Mouse (Mus musculus) left cerebral cortex, postnatal 36 days (tissue): ENCODE data around the gene Zpld1. TPM values are rescaled to one million over a fixed set of nuclear protein-coding genes. Genes with fewer than 3 reads are reported as not detected.

Experiments
- DNase-seq, 2 experiments: peaks; one replicate each; pipeline ENCODE4 v3.0.0; 2021 to 2022; ENCODE audit warnings: low spot score in 2 of 2, mixed read lengths in 1 of 2
- intact Hi-C: fragments of 180-260 bp; cut with DNase I; formaldehyde crosslinking; loops from one replicate; pipeline ENCODE4 v1.15.1; 2025
- total RNA-seq, 2 experiments: library from RNA; stranded (reverse); gene quantifications; 2 replicates each; pipeline ENCODE4 v1.2.3; 2021

The Zpld1 gene
- under 1 TPM in 1 of 2 experiments, not detected in 1; 0.29 TPM for total RNA-seq

DNA sequence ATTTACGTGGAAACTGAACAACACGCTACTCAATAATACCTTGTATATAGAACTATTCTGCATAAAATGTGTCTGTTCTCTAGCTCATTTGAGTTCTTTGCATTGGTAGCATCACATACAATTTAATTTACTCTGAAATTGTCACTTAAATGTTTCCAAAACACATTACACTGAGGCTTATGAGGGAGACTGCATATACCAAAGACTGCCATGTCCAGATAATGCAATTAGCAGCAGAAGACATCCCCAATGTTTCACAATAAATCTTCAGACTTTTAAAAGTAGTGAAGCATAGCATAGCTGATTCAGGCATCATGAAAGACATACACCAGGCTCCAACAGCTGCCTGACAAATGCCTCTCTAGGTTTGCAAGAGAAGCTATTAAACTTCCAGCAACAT, at the start of gene Zpld1:
TSS of gene Zpld1 (minus strand) at position 101 of the 400 bp plus-strand sequence.
- intact Hi-C loops = no loop called here
- DNase-seq = no peak

DNA sequence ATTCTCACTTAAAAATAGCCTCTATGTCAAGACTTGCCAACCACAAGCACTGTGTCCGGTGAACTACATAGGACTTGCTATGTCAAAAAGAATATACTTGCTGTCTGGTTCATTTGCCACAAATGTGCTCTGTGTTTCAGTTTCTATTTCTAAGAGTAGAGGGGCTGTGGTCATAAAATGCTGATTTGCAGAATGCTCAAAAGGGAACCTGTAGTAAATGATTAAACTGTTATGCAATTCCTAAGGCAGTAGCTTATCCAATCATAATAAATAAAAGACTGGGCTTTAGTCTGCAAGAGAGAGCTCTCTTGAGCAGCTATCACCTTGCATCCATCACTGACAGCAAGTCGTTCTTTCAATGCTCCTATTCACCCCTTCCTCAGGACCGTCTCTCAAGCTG, 47.9 kb upstream of the Zpld1 start:
- intact Hi-C loops = no loop called here
- no peak for DNase-seq

DNA sequence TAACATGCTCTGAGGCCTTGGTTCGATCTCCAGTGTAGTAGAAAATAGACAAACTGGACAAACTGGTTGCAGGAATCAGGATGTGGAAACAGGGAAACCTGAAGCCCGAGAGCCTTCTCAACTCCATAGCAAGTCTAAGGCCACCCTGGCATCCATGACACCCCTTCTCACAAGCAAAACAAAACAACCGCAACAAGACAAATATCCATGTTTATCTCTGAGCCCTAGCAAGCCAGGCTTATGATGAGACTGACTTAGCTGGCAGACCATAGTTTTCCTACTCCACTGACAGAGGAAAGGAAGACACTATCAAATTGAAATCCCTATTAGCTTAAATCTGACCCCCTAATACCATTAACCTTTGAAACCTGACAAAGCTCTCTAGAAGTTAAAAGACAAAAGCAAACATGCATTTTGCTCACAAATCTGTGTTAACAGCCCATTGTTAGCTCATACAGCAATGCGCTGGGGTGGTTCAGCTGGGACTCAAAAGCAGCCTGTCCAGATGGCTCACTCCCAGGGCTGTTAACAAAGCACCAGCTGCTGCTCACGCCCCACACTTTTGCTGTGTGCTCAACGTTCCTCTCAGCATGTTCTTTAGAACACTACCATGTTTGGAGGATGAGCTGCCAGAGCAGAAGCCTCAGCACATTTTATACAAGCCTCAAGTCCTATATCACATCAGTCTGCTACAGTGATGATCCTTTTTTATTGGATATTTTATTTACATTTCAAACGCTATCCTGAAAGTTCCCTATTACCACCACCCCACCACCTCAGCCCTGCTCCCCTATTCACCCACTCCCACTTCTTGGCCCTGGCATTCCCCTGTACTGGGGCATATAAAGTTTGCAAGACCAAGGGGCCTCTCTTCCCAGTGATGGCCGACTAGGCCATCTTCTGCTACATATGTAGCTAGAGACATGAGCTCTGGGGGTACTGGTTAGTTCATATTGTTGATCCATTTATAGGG, 24.0 kb upstream of the Zpld1 start:
- intact Hi-C loops = no loop called here
- DNase-seq = peak; percentile 76 to 82

DNA sequence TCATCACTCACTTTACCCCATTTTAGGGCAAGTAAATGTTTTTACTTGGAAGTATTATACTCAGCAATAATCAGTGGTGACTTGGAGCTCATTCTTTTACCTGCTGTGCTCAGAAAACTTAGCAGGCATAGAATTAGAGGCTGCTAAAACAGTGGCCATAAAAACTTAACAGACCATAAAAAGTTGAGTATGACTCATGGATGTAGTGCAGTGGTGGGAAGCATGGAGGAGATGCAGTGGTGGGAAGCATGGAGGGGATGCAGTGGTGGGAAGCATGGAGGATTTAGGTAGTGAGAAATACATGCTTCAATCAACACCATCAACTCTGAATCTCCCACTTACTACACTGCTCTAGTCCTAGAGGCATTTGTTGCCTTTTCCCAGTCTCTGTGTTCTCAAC, 19.2 kb upstream of the Zpld1 start:
- intact Hi-C loops = no loop called here
- DNase-seq = no peak

DNA sequence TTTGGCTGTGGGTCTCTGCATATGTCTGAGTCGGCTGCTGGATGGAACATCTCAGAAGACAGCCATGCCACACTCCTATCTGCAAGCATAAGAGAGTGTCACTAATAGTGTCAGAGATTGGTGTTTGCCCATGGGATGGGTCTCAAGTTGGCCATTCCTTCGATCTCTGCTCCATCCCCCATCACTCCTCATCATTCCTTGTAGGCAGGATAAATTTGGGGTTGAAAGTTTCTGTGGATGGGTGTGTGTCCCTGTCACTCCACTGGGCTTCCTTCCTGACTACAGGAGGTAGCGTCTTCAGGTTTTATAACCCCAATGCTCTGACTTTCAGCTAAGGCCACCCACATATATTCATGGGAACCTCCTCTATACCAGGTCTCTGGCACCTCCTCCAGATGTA, 14.3 kb upstream of the Zpld1 start:
- intact Hi-C loops = no loop called here
- DNase-seq = no peak

DNA sequence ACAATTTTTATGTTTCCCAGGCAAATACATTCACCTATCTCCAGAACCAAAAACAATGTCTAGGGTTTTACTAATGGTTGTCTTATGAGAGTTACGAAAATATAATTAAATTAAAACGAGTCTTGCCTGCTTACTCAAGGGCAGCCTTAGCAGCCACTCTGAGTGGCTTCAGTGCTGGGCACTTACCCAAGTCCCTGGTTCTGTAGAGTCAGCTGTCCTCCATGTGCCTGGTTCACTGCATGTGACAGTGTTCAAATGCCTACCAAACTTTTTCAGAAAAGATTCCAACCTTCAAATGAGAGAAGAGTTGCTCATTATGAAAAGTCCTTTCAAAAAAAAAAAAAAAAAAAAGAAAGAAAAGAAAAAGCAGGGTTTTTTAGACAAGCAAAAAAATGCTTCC, 15.1 kb downstream of the Zpld1 start:
- no peak for DNase-seq
- intact Hi-C loops = no loop called here

DNA sequence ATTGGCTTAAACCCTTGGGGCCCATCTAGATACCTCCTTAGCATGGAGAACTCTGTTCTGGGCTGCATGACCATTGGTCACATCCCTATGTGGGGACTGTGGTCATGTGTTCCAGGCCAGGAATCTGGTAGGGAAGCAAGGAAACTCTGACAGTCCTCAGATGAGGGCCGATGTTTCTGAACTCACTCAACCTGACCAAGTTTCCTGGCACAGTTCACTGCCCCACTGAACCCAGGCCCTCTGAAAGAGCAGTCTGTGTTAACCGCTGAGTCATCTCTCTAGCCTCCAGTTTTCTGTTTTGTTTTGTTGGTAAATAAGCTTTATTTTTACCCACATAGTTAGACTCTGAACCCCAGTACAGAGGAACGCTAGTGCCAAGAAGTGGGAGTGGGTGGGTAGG, 20.3 kb downstream of the Zpld1 start:
- DNase-seq = no peak
- intact Hi-C loops = no loop called here

DNA sequence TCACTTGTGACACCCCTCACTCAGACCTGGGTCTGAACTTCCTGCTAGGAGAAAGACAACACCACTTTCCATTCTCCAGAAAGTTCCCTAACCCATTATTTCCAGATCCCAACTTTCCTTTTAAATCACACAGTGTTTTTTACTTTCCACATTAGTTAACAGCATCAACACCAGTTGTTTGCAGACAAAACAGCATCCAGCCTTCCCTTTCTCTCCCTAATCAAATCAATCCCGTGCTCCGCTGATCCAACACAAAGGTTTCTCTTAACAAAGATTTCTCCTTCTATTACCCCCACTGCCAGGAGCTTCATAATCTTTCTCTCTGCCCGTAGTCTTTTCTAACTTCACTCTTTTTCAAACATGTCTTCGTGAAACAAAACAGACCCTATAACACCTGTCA, 32.5 kb downstream of the Zpld1 start:
- intact Hi-C loops = no loop called here
- DNase-seq = no peak

DNA sequence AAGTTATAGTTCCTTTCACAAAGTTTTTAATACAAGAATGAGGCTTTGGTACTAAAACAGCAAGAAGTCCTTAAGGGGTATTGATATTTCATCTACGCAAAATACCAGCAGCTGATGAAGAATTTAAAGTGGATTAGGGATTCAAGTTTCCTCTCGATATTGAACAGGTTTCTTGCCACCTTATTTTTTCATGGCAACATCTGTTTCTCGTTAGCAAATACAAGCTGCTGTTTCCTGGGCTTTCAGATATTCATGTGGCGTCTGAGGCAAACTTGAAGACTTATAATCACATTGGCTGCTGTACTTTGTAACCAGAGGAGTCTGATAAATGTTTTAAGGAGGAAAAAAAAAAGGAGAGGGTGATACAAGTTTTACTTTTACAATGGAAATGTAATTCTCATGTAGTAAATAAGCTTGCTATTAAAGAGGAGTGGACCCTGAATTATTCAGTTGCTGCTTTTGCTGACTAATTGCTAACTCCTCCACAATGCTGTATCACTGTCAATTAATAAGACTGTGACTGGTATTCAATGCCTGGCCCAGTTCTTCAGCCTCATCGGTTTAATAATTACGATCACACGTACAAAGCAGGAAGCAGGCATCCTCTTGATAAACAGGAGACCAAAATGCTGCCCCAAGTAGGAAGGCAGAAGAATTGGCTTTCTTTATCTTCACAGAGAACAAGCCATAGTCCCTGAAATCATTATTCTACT, 36.8 kb downstream of the Zpld1 start:
- no peak for DNase-seq
- intact Hi-C loops = no loop called here

DNA sequence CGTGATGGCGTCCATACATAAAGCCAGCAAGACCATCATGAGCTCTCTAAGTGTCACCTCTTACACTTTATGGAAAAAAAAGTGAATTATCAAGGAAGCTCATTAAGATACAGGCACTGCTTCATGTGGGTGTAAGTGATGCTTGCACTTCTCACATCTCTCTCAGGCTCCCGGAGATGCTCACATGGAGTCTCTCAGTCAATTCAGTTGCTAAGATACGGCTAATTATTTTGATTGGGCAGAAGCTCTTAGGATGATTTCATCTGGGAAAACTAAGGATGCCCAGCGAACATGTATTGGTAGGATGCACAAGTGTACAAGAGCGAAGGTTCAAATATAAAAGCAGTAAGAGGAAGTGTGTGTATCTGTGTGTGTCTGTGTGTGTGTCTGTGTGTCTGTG, 38.1 kb downstream of the Zpld1 start:
- intact Hi-C loops = no loop called here
- peak in 1 of 2 experiments; percentile 10 for DNase-seq

DNA sequence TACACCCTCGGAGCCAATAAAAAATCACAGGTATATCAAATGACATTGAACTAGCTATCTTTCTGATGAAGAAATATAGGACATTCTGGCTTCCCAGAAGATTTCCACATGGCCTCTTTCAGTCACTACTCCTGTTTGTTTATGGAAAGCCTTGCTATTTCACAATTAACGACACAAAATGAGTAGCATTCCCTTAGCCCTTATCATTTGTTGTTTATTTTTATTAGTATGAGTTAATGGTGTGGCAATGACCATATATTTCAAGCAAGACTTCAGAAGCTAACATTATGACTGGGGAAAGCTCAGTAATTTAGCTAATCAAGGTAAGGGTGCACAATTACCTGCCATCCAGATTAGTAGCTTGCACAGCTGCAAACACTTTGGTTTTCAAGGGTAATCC, 56.8 kb downstream of the Zpld1 start:
- intact Hi-C loops = no loop called here

DNA sequence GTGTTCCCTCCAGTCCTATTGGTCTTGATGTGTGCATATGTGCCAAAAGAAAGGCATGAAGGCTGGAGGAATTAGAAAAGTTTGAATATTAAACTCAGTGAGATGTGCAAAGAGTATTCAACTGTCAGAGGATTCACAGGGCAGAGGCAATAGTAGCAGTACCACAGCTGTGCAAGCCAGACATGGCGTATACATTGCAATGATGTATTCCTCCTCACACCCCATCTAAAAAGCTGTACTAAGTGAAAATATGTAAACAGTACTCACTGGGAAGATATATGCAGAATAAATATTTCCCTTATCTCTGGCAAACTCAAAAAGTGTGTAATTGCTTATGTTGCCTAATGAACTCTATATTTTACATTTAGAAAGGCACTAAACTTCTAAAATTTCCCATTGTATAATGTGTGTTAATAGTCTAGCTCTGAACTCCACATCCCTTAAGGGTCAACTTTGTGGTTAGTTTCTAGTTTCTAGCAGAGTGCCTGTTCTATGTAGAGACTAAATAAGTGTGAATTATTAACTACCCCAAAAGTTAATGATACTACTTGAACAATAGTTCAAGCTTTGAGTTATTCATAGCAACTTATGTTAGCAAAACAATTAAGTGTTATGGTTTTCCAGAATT, 68.7 kb downstream of the Zpld1 start:
- no peak for DNase-seq
- intact Hi-C loops = no loop called here

More for the DNA sequence above, 56.8 kb downstream of the Zpld1 start:
- DNase-seq = no peak

DNA sequence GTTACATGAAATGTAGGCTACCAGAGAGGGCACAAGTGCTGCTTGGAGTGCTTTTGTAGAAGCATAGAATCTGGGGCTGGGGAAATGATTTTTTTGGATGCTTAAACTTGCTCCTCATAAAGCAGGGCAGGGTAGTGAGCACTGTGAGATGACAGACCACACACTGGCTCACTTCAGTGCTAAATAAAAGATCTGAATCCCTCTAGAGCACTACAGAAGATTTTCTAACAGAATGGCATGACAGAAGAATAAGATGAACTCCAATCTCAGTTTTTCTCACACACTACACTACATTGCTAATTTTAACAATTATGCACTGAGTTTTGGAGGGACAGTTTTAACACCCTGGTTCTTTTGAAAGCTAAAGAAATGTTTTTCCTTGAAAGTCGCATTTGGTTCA, 93.8 kb downstream of the Zpld1 start:
- intact Hi-C loops = no loop called here
- DNase-seq = no peak

DNA sequence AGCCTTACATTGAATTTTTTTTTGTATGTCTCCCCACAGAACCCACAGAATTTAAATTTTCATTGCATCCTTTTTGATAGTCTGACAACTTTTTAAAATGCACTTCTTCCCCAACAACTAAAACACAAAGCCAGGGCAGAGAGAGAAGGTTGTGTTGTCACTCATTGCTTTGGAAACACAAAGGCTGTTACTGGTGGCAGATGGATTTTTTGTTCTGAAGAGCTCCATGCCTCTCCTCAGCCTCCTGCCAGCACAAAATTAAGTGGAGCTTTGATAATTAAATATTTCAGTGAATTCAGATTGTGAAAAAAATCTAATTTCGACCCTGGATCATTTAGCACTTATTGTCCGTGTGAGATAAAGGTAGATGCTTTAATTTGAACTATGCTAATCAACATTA, 107.4 kb downstream of the Zpld1 start:
- no peak for DNase-seq
- intact Hi-C loops = no loop called here

DNA sequence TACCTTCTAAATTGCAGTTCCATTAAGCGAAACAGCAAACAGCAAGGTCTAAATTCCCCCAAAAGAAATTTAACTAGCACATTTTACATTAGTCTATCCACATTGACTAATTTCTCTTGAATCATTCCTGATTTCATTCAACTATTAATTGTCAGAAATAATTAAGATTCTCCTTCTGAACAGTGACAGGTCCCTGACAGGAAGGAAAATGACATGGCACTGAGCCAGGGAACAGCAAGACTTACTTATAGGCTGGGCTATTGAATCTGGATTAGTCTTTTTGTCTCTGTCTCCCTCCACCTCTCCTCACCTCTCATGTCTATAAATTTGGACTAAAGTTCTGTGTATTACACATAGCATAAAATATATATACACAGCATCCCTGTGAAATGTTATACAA, 112.4 kb downstream of the Zpld1 start:
- intact Hi-C loops = no loop called here
- DNase-seq = no peak
